Mouse (Mus musculus) central nervous system, embryonic 11.5 days (tissue): ENCODE results near the gene Il17f. TPM values are rescaled to one million over a fixed set of nuclear protein-coding genes. Genes with fewer than 3 reads are reported as not detected.

ENCODE experiments used
- polyA plus RNA-seq: library from polyadenylated mRNA; depleted of rRNA; stranded (reverse); fragments of >200 nt; gene quantifications from 2 replicates; pipeline ENCODE4 v1.2.3, GENCODE M21; 2012; rRNA removed

Il17f gene
- 0.26 and 1.0 TPM in 2 replicates for polyA plus RNA-seq

GRCm38 (mm10) chr1:20790517-20790916 is at the start of gene Il17f:
Gene Il17f, minus strand, starts transcription at chr1:20790617.

GRCm38 (mm10) chr1:20819771-20820605 is 29.6 kb upstream of the Il17f start, which contains the start of gene Mcm3:
Gene Mcm3, minus strand, starts transcription at chr1:20820312.

GRCm38 (mm10) chr1:20730903-20731302 is 59.5 kb downstream of the Il17f start, which contains the start of gene Il17a:
Gene Il17a, plus strand, starts transcription at chr1:20730905.

Other genes starting within 250 kb of the Il17f start
- gene Pkhd1, start 172.6 kb downstream of the Il17f start, polyA plus RNA-seq, result under 0.01 and 0.04 TPM in 2 replicates
- gene Il17a, start 59.7 kb downstream of the Il17f start, polyA plus RNA-seq, result not detected in 2 replicates
- gene Mcm3, start 29.7 kb upstream of the Il17f start, polyA plus RNA-seq, result 122 and 148 TPM in 2 replicates
- gene Paqr8, start 100.0 kb upstream of the Il17f start, polyA plus RNA-seq, result 5.0 and 6.1 TPM in 2 replicates
- gene Efhc1, start 161.0 kb upstream of the Il17f start, polyA plus RNA-seq, result 1.1 and 1.8 TPM in 2 replicates